Mouse (Mus musculus) olfactory bulb, adult 2 months (tissue): Measurements from ENCODE around the gene Arfrp1. TPM values are rescaled to one million over a fixed set of nuclear protein-coding genes. Genes with fewer than 3 reads are reported as not detected.

Experiments used
- H3K27ac ChIP-seq: fragments of 200-500 bp; 2 replicates; pipeline ENCODE4 v1.5.1; 2012; ENCODE audit warnings: low read depth, low read length; ENCODE audit not compliant: insufficient read depth
- H3K4me1 ChIP-seq: fragments of 200-500 bp; 2 replicates; pipeline ENCODE4 v1.6.1; 2012; ENCODE audit warnings: low read length; ENCODE audit not compliant: control insufficient read depth, insufficient read depth
- H3K4me3 ChIP-seq: fragments of 200-500 bp; 2 replicates; pipeline ENCODE4 v1.5.1; 2012; ENCODE audit warnings: mild to moderate bottlenecking, low read depth, low read length, moderate library complexity; ENCODE audit not compliant: insufficient read depth
- CTCF ChIP-seq: fragments of 200-500 bp; IDR thresholded peaks from 2 replicates; pipeline ENCODE4 v1.5.1; 2012; ENCODE audit warnings: low read depth, mild to moderate bottlenecking, low read length, moderate library complexity; ENCODE audit not compliant: insufficient read depth
- POLR2A ChIP-seq: fragments of 200-500 bp; IDR thresholded peaks from 2 replicates; pipeline ENCODE4 v1.6.1; 2012; ENCODE audit warnings: mild to moderate bottlenecking, low read depth, low read length, moderate library complexity; ENCODE audit not compliant: insufficient read depth
- WGBS: fragments of 180-500 bp; shearing (Covaris S2); methylation state at CpG from one replicate; pipeline ENCODE4 v1.1.7; 2018; 5-methylcytosine and 5-hydroxymethylcytosine counted together
- polyA plus RNA-seq: library from polyadenylated mRNA; stranded (reverse); fragments of >200 nt; gene quantifications from 2 replicates; pipeline ENCODE4 v1.2.4, GENCODE M21; 2012; ENCODE audit warnings: low replicate concordance; ENCODE audit not compliant: missing spikeins, insufficient read depth, insufficient read length

The Arfrp1 gene
- polyA plus RNA-seq, 1 experiment: not detected

GRCm38 (mm10) chr2:181356780-181357179 lies 8.4 kb downstream of the Arfrp1 start:
- no peak for TF ChIP-seq CTCF
- TF ChIP-seq POLR2A: no peak
- WGBS: 71% methylated on average over 3 of the region's 3 CpGs
- Histone ChIP-seq H3K27ac (no peak overlapping the region), H3K4me3 (no peak overlapping the region), H3K4me1 (no peaks in the 10 kb centered on the region)

- H3K4me3 ChIP-seq: no peak overlapping the region
- H3K27ac ChIP-seq: no peak overlapping the region
- H3K4me1 ChIP-seq: no peaks in the 10 kb centered on the region
- TF ChIP-seq CTCF (no peak), POLR2A (no peak)
- 92% methylated on average over 6 of the region's 6 CpGs for WGBS
Observed at GRCm38 (mm10) chr2:181342766-181343165, 22.4 kb downstream of the Arfrp1 start.

GRCm38 (mm10) chr2:181340426-181340825 lies 24.8 kb downstream of the Arfrp1 start:
- Histone ChIP-seq H3K4me1 (no peaks in the 10 kb centered on the region), H3K4me3 (no peak overlapping the region), H3K27ac (no peak overlapping the region)
- 70% methylated on average over 4 of the region's 4 CpGs for WGBS
- TF ChIP-seq POLR2A (no peak), CTCF (no peak)

- 56% methylated on average over 3 of the region's 3 CpGs for WGBS
- H3K4me1 ChIP-seq: no peaks in the 10 kb centered on the region
- no peak overlapping the region for H3K4me3 ChIP-seq
- TF ChIP-seq POLR2A: no peak
- TF ChIP-seq CTCF: no peak
- H3K27ac ChIP-seq: no peak overlapping the region
Observed at GRCm38 (mm10) chr2:181334023-181334422, 31.2 kb downstream of the Arfrp1 start.

GRCm38 (mm10) chr2:181332542-181332941 lies 32.7 kb downstream of the Arfrp1 start:
- H3K4me3 ChIP-seq: no peak overlapping the region
- H3K4me1 ChIP-seq: no peaks in the 10 kb centered on the region
- no peak for TF ChIP-seq POLR2A
- no peak for TF ChIP-seq CTCF
- no peak overlapping the region for H3K27ac ChIP-seq

- no peak for TF ChIP-seq POLR2A
- no peak for TF ChIP-seq CTCF
- Histone ChIP-seq H3K4me1 (no peaks in the 10 kb centered on the region), H3K27ac (no peak overlapping the region), H3K4me3 (no peak overlapping the region)
- WGBS: 96% methylated on average over 2 of the region's 2 CpGs
Observed at GRCm38 (mm10) chr2:181326098-181326497, 39.1 kb downstream of the Arfrp1 start.

GRCm38 (mm10) chr2:181322136-181322535 lies 43.1 kb downstream of the Arfrp1 start:
- TF ChIP-seq CTCF: no peak
- TF ChIP-seq POLR2A: no peak
- Histone ChIP-seq H3K27ac (no peak overlapping the region), H3K4me3 (no peak overlapping the region), H3K4me1 (peaks cover 3% of the 10 kb centered on the region)
- 79% methylated on average over 5 of the region's 5 CpGs for WGBS

- TF ChIP-seq CTCF: no peak
- no peak for TF ChIP-seq POLR2A
- Histone ChIP-seq H3K4me3 (peak overlapping the region; percentile 56), H3K27ac (no peak overlapping the region), H3K4me1 (peaks cover 3% of the 10 kb centered on the region)
- 16% methylated on average over 7 of the region's 7 CpGs for WGBS
Observed at GRCm38 (mm10) chr2:181320103-181320499, 45.1 kb downstream of the Arfrp1 start.

- 4% methylated on average over 40 of the region's 40 CpGs for WGBS
- peak within 1 kb of the TSS; percentile 56 for H3K4me3 ChIP-seq
- TF ChIP-seq CTCF (no peak), POLR2A (no peak)
- peak within 1 kb of the TSS; percentile 40; the same call in 1 of the 2 replicates for H3K27ac ChIP-seq
- peaks cover 3% of the 10 kb centered on the region for H3K4me1 ChIP-seq
Observed at GRCm38 (mm10) chr2:181319248-181320102, 45.7 kb downstream of the Arfrp1 start, which contains the start of gene Rtel1. Gene Rtel1 (plus strand): TSS chr2:181319739.
